Mouse (Mus musculus): ENCODE data around the gene Pygl. TPM values are rescaled to one million over a fixed set of nuclear protein-coding genes. Genes with fewer than 3 reads are reported as not detected.
A peak's percentile ranks its signal among the peaks of the same experiment; 100 is the strongest.

Pygl gene
- total and polyA plus RNA-seq, 3 experiments: 13.9 to 26.9 TPM; not detected in 1

DNA sequence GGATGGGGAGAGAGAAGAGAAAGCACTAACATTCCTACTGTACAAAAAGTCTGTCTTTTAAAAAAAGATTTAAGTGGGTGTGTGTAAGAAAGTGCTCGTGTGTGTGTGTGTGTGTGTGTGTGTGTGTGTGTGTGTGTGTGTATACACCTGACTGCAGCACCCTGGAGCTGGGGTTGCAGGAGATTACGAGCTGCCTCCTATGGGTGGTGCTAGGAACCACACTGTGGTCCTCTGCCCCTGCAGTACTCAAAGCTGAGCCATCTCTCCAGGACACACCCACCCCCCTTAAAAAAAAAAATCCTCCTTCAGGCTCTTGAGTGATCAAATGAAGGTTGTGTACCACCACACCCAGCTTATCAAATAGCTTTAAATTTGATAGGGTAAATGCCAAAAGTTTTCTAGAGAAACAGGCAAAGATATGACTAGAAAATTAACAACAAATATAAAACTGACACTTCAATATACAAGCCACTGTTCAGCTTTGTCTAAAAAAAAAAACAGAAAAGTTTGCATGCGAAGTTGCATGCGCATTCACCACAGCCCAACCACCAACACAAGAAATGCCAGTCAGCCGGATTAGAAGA, 90.2 kb downstream of the Pygl start:
- peak overlapping the region; percentile 82 for H3K27ac ChIP-seq (ENCODE audit: control insufficient read depth, low read depth, low read length)
- H3K4me1 ChIP-seq (ENCODE audit: control insufficient read depth in 1 of 2, insufficient read depth in 2 of 2, low read length in 2 of 2): peaks cover 17% of the 10 kb centered on the region in 2 experiments
- H3K27me3 ChIP-seq (ENCODE audit: control insufficient read depth in 1 of 2, insufficient read depth in 2 of 2, low read length in 2 of 2): no peaks in the 10 kb centered on the region
- peak; percentile 76 for DNase-seq (ENCODE audit: low read depth, low spot score)
- H3K79me2 ChIP-seq (ENCODE audit: control insufficient read depth, insufficient read depth, low read length, poor library complexity): no peaks in the 10 kb centered on the region
- peak overlapping the region; percentile 10 to 15; a peak in 2 of 4 replicates for H3K4me3 ChIP-seq (ENCODE audit: control insufficient read depth in 1 of 2, insufficient read depth in 1 of 2, low read depth in 2 of 2, low read length in 2 of 2)
- peak overlapping the region; percentile 23; the same call in 1 of the 2 replicates for H3K9ac ChIP-seq (ENCODE audit: control insufficient read depth, low read depth, low read length, poor library complexity, severe bottlenecking)
- H3K36me3 ChIP-seq (ENCODE audit: control insufficient read depth in 1 of 2, insufficient read depth in 2 of 2, low read length in 2 of 2): peaks cover 0 to 12% of the 10 kb centered on the region in 2 experiments; a peak in 2 of 4 replicates
- H3K9me3 ChIP-seq (replicated peaks; ENCODE audit: insufficient read depth, low read length): no peaks in the 10 kb centered on the region
- peak; percentile 59 to 77; a peak in 3 of 4 replicates for TF ChIP-seq EP300 (IDR thresholded peaks at IDR 0.05; ENCODE audit: low read depth in 1 of 2, low read length in 2 of 2)
- TF ChIP-seq ELF1 (IDR thresholded peaks at IDR 0.05; ENCODE audit: low read depth, low read length): no peak
- no peak for TF ChIP-seq E2F4 (IDR thresholded peaks at IDR 0.05; ENCODE audit: borderline replicate concordance, low read depth, low read length)
- TF ChIP-seq CTCF (IDR thresholded peaks at IDR 0.05 in 2 of 3, conservative IDR thresholded peaks at IDR 0.05 in 1 of 3; ENCODE audit: control insufficient read depth in 1 of 3, insufficient read depth in 1 of 3, low read depth in 2 of 3, low read length in 3 of 3, poor library complexity in 1 of 3, severe bottlenecking in 1 of 3): peak; percentile 14 to 25 (median 21); a peak in 2 of 6 replicates
- peak; percentile 80 for TF ChIP-seq GATA1 (IDR thresholded peaks at IDR 0.05; ENCODE audit: low read depth, low read length)
- no peak for TF ChIP-seq GABPA (IDR thresholded peaks at IDR 0.05; ENCODE audit: low read depth, low read length)
- TF ChIP-seq POLR2A (IDR thresholded peaks at IDR 0.05; ENCODE audit: control insufficient read depth in 1 of 2, insufficient read depth in 1 of 2, low read depth in 1 of 2, low read length in 2 of 2, poor library complexity in 1 of 2): no peak
- no peak for TF ChIP-seq KAT2A (conservative IDR thresholded peaks at IDR 0.05; ENCODE audit: low read depth, low read length)
- no peak for TF ChIP-seq ZMIZ1 (IDR thresholded peaks at IDR 0.05; ENCODE audit: low read depth, low read length)
- no peak for TF ChIP-seq HCFC1 (IDR thresholded peaks at IDR 0.05; ENCODE audit: low read depth, low read length)
- TF ChIP-seq MEF2A (IDR thresholded peaks at IDR 0.05; ENCODE audit: extremely low read depth, insufficient replicate concordance, low read depth, low read length, poor library complexity, severe bottlenecking): no peak
- no peak for TF ChIP-seq MAZ (IDR thresholded peaks at IDR 0.05; ENCODE audit: low read depth, low read length)
- no peak for TF ChIP-seq CHD2 (IDR thresholded peaks at IDR 0.05; ENCODE audit: low read length)
- TF ChIP-seq MYC (IDR thresholded peaks at IDR 0.05; ENCODE audit: low read depth, low read length): no peak
- TF ChIP-seq POLR2AphosphoS5 (IDR thresholded peaks at IDR 0.05; ENCODE audit: borderline replicate concordance, low read depth, low read length): no peak
- no peak for TF ChIP-seq TBP (IDR thresholded peaks at IDR 0.05; ENCODE audit: low read depth, low read length)
- TF ChIP-seq MYB (IDR thresholded peaks at IDR 0.05; ENCODE audit: low read depth, low read length): peak; percentile 24; the same call in 1 of the 2 replicates
- TF ChIP-seq MAX (IDR thresholded peaks at IDR 0.05; ENCODE audit: low read length): 0 out of 2 replicates have a peak, but pooled peaks have one; percentile 15
- peak; percentile 94 for TF ChIP-seq ZNF384 (IDR thresholded peaks at IDR 0.05; ENCODE audit: low read depth, low read length)
- TF ChIP-seq ETS1 (IDR thresholded peaks at IDR 0.05; ENCODE audit: low read depth, low read length): peak; percentile 75
- peak; percentile 56; the same call in 1 of the 2 replicates for TF ChIP-seq SIN3A (IDR thresholded peaks at IDR 0.05; ENCODE audit: low read length)
- 0 out of 2 replicates have a peak, but pooled peaks have one; percentile 25 for TF ChIP-seq NRF1 (IDR thresholded peaks at IDR 0.05; ENCODE audit: insufficient read depth, low read depth, low read length, poor library complexity, severe bottlenecking)
- no peak; the same call in 1 of the 2 replicates for TF ChIP-seq ZKSCAN1 (IDR thresholded peaks at IDR 0.05; ENCODE audit: low read depth, low read length)
- no peak for TF ChIP-seq MAFK (IDR thresholded peaks at IDR 0.05; ENCODE audit: borderline replicate concordance, low read depth, low read length)
- TF ChIP-seq RAD21 (IDR thresholded peaks at IDR 0.05; ENCODE audit: low read depth, low read length): no peak
- no peak for TF ChIP-seq RCOR1 (IDR thresholded peaks at IDR 0.05; ENCODE audit: low read depth, low read length)
- TF ChIP-seq SMC3 (IDR thresholded peaks at IDR 0.05; ENCODE audit: low read depth, low read length): no peak
- no peak for TF ChIP-seq CHD1 (IDR thresholded peaks at IDR 0.05; ENCODE audit: low read depth, low read length)
- no peak for TF ChIP-seq BHLHE40 (IDR thresholded peaks at IDR 0.05; ENCODE audit: borderline replicate concordance, low read depth, low read length)
- TF ChIP-seq USF1 (IDR thresholded peaks at IDR 0.05; ENCODE audit: low read depth, low read length): no peak
- peak; percentile 54; the same call in 1 of the 2 replicates for TF ChIP-seq TCF12 (IDR thresholded peaks at IDR 0.05; ENCODE audit: low read depth, low read length)
- peak; percentile 30; the same call in 1 of the 2 replicates for TF ChIP-seq MXI1 (IDR thresholded peaks at IDR 0.05; ENCODE audit: low read depth, low read length)
- no peak for TF ChIP-seq ZC3H11A (IDR thresholded peaks at IDR 0.05; ENCODE audit: low read depth, low read length)
- TF ChIP-seq USF2 (IDR thresholded peaks at IDR 0.05; ENCODE audit: borderline replicate concordance in 1 of 2, insufficient read depth in 1 of 2, low read depth in 1 of 2, low read length in 2 of 2): no peak
- TF ChIP-seq UBTF (IDR thresholded peaks at IDR 0.05; ENCODE audit: borderline replicate concordance, insufficient read depth, low read depth, low read length): no peak
- no peak for TF ChIP-seq POLR2AphosphoS2 (IDR thresholded peaks at IDR 0.05; ENCODE audit: low read length)

Data from MEL (cell line).